Mouse (Mus musculus): ENCODE measurements around the gene Rapgef4.
A peak's percentile ranks its signal among the peaks of the same experiment; 100 is the strongest.

Rapgef4 gene

GRCm38 (mm10) chr2:72278247-72278873 is 297.3 kb downstream of the Rapgef4 start:
- no peak for DNase-seq (ENCODE audit: low spot score)

DNA sequence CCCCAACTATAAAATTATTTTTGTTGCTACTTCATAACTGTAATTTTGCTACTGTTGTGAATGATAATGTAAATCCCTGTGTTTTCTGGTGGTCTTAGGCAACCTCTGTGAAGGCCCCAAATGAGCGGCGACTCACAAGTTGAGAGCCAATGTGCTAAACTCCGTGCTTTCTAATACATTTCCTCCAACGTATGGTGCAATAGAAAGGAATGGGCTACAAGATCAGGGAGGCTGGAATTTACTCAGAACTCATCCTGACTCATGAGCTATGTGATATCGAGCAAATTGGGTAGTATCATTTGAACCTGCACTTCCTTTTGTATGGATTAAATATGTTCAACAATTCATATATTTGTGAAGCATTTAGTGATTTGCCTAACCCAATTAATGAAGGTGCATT is 299.5 kb downstream of the Rapgef4 start:
- DNase-seq (ENCODE audit: low spot score) = no peak

- DNase-seq (ENCODE audit: low spot score) = no peak
These were observed 300.9 kb downstream of the Rapgef4 start for GRCm38 (mm10) chr2:72281971-72282370.

GRCm38 (mm10) chr2:72282733-72283132 is 301.7 kb downstream of the Rapgef4 start:
- no peak for DNase-seq (ENCODE audit: low spot score)

GRCm38 (mm10) chr2:72284689-72285088 is 303.6 kb downstream of the Rapgef4 start:
- no peak for DNase-seq (ENCODE audit: low spot score)

DNA sequence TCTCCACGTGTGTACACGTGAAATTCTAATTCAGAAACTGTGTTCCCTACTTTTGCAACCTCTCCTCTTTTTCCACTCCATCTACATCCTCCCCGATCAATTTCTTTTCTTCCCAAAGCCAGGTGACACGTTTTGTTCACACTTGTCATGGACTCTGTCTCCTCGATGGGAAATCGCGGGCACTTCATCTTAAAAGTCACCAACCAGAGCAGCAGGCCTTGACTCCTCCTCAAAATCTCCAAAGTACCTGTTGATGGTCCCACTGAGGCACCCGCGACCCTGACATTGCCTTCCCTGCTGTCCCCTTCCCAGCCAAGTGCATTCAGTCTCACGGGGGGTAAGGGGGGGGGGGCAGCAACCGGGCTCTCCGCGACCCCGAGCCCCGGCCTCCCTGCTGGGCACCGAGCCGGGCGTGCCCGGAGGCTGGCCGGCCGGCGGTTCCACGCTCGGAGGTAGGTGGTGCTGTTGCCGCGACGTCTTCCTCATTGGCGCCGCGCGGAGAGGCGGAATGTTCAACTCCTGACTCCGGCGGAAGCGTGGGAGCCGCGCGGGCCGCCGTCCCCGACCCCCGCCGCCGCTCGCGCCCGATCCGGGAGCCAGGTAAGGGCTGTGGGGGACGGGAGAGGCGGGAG is 304.3 kb downstream of the Rapgef4 start, which contains the start of gene Map3k20:
Map3k20 (plus strand) TSS at position 382 of the 632 bp plus-strand sequence.
- peak; percentile 26 for DNase-seq (ENCODE audit: low spot score)

GRCm38 (mm10) chr2:72285888-72286661 is 305.0 kb downstream of the Rapgef4 start:
- no peak for DNase-seq (ENCODE audit: low spot score)

- DNase-seq (ENCODE audit: low spot score) = no peak
These were observed 306.1 kb downstream of the Rapgef4 start for GRCm38 (mm10) chr2:72287142-72287541.

DNA sequence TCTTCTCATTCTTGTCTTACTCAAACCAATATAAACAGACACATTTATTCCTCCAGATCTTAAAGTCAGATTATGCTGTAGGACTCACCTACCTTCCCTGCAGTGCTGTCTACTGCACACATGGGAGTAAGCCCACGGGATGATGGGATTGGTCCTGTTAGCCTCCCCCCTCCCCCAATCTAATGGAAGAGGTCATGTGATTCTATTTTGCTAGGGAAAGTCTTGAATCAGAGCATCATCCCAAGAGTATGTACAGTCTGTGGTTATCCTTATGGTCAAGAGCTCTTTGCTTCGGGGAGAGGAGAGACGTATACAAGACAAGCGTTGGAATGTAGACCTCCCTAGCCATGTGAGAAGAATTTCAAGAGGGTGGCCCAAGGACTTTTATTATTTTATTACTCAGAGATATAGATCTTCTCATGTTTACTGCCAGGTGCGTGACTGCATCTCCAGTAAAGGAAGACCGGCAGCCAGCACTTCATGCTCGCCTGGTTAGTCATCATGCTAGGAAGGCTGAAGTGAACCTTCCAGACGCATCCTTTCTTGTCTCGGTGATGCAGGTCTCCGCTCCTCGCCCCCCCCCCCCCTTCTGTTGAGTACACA is 308.0 kb downstream of the Rapgef4 start:
- DNase-seq (ENCODE audit: low spot score) = no peak

DNA sequence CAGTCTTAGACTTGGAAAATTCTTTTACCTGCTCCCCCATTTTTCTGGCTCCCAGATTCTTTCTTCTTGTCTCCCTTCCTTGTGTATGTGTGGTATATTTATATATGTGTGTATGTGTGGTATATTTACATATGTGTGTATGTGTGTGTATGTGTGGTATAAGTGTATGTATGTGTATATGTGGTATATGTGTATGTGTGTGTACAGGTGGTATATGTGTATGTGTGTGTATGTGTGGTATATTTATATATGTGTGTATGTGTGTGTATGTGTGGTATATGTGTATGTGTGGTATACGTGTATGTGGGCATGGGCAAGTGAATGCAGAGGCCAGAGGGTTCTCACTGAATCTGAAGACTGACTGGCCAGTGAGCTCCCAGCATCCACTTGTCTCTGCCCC is 310.1 kb downstream of the Rapgef4 start:
- DNase-seq (ENCODE audit: low spot score) = no peak

- DNase-seq (ENCODE audit: low spot score) = no peak
These were observed 311.5 kb downstream of the Rapgef4 start for GRCm38 (mm10) chr2:72292573-72292972.

DNA sequence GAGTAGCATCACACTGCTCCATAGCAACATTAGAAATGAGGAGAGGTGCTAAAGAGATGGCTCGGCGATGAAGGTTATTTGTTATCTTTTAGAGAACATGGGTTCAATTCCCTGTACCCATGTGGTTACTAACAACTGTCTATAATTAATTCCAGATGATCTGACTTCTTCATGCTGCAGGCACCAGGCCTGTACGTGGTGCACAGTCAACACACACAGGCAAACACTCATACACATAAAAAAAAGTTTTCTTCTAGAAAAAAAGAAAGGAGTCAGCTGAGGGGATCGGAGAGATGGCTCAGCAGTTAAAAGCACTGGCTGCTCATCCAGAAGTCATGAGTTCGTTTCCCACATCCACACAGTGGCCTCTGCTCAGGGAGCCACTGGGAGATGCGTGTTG is 314.0 kb downstream of the Rapgef4 start:
- DNase-seq (ENCODE audit: low spot score) = no peak

DNA sequence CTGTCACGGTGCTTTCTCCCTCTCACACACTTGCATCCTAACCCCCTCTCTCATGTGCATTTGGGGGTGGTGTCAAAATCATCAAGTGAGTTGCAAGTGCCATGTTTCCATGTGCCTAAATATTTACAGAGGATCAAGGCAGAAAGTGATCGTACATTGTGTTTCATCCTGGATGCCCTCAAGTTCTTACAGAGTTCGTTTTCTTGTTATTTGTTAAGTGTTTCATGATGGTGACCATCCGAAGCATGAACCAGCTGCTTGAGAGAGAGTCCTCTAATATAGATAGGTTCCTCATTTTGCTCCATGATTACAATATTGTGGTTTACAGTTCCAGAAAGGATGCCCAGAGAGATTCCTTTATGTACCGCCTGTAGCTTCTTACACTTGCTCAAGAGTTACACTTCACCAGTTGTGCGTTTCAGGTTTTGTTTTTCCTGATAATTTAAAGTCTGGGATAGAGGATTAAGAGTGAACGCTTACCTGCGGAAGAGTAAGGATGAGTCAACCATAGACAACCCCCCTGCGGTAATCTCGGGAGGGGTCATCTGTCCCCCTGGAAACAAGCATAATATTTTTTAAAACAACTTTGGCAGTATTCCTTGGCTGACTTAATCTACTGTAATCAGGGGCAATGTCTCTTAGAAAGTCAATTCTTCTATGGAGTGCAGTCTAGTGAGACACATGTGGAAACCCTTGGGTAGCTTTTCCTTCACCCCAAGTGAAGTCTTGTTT is 316.1 kb downstream of the Rapgef4 start:
- DNase-seq (ENCODE audit: low spot score) = no peak

DNA sequence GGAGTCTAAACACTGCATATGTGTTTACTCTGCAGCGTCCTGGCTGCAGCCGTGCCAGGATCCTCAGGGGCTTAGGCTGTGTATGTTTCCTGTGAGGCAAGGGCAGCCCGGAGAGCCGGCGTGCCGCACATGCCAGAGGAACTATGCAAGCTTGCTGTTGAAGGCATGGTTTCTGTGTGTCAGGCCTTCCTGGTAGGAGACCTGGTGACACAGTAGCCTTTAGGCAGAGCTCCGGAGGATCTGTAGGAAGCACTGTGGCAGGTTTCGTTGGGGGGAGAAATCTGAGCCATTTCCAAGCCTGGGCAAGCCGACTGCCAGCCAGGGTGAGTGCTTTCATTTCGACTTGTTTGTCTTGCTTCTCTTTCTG is 316.7 kb downstream of the Rapgef4 start:
- DNase-seq (ENCODE audit: low spot score) = no peak

- no peak for DNase-seq (ENCODE audit: low spot score)
These were observed 317.4 kb downstream of the Rapgef4 start for GRCm38 (mm10) chr2:72298406-72298805.

DNA sequence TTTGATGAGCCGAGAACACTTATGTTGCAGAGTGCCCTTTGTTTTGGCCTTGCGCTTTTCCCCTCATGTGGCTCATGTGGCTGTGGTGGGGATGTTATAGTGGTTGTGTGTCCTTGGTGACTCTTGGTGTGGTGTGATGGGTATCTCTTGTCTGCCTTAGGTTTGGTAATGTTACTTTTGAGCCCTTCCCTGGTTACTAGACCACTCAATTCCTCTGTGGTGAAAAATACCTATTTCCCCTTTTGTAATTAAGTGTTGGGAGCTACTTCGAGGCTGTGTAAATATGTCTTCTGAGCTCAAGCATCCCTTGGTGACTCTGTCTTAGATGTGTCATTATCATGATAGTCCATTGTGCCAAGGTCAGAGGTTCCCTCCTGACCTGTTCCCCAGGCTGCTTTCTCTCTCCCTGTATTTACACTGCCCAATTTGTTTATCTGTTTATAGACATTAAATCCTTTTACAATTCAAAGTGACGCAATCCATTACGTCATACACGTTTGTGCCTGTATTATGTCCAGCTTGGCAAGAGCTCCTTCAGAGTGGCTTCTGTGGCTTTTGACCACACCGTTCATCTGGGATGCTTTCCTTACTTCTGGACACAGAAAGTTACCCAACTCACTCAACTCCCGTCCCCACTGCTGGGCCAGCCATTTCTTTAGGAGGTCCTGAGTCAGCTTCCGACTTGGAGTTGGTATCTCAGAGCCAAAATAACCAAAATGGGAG is 320.3 kb downstream of the Rapgef4 start:
- no peak for DNase-seq (ENCODE audit: low spot score)

DNA sequence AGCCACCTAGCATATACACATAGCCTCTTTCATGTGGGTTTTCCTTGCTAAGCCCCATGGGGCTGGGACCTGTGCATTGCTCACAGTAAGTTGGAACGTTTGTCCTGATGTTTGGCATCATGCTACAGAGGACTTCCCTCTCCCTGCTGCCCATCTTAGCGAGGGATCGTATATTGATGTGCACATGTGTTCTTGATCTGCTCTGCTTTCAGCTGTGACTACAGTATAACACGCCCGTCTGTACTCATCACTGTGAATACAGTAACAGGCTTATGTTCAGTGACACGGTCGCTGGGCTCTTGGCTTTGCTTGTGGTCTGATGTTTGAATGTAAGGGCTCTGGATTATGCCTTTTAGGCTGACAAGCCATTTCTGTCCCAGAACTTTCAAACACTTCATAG is 324.7 kb downstream of the Rapgef4 start:
- DNase-seq (ENCODE audit: low spot score) = no peak

Data from urinary bladder, postnatal 10 days (tissue).